Mouse (Mus musculus) G1E (cell line): ENCODE measurements around the gene Atp2b2.

Experiments
- CTCF ChIP-seq: IDR thresholded peaks from 2 replicates; pipeline ENCODE4 v1.5.1; 2012; ENCODE audit warnings: low read depth, low read length, inconsistent platforms, mixed read lengths
- GATA1 ChIP-seq: IDR thresholded peaks from 2 replicates; pipeline ENCODE4 v1.6.1; 2012; ENCODE audit warnings: borderline replicate concordance, low read length, inconsistent platforms, mixed read lengths
- GATA2 ChIP-seq: IDR thresholded peaks from 2 replicates; pipeline ENCODE4 v1.6.1; 2012; ENCODE audit warnings: low read depth, low read length, inconsistent platforms, borderline replicate concordance
- POLR2AphosphoS5 ChIP-seq: IDR thresholded peaks from 2 replicates; pipeline ENCODE4 v1.6.1; 2012; ENCODE audit warnings: low read depth, low read length, inconsistent platforms; ENCODE audit not compliant: insufficient replicate concordance
- TAL1 ChIP-seq: conservative IDR thresholded peaks from 2 replicates; pipeline ENCODE4 v1.6.1; 2012; ENCODE audit warnings: low read depth, low read length, inconsistent platforms, mixed read lengths

DNA sequence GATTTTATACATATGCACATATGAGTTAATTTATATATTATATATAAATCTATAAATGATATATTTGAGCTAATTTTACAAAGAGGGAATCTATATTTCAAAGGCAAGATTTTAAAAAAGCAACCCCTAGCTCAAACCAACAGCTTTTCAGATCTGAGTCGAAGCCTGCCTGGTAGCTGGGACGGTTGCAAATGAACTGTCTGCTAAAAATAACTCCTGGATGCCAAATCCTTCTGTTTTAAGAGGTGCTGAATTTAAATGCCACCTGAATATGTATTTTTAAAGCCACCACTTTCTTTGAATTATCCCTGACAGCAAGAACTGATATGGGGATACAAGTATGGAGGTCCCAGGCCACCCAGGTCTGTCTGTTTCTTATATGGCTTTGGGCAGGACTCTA is 193.8 kb downstream of the Atp2b2 start:
- TF ChIP-seq CTCF (no peak), TAL1 (no peak), GATA1 (no peak), GATA2 (no peak), POLR2AphosphoS5 (no peak)
